Mouse (Mus musculus): ENCODE results near the gene Pbx1. TPM values are rescaled to one million over a fixed set of nuclear protein-coding genes. Genes with fewer than 3 reads are reported as not detected.

Pbx1 gene
- polyA plus RNA-seq, 2 experiments, result 26.5 to 48.2 TPM

GRCm38 (mm10) chr1:168236101-168236500 is 196.0 kb downstream of the Pbx1 start:
- Histone ChIP-seq H3K27me3 (ENCODE audit: control insufficient read depth, insufficient read depth, low read length) (no peaks in the 10 kb centered on the region), H3K36me3 (ENCODE audit: control insufficient read depth, insufficient read depth, low read length) (no peaks in the 10 kb centered on the region), H3K27ac (replicated peaks; ENCODE audit: low read depth, low read length) (no peak overlapping the region), H3K4me2 (replicated peaks; ENCODE audit: low read depth, low read length, severe bottlenecking) (no peak overlapping the region), H3K4me1 (ENCODE audit: control insufficient read depth, insufficient read depth, low read length) (peaks cover 11% of the 10 kb centered on the region), H3K4me3 (replicated peaks; ENCODE audit: low read length) (no peak overlapping the region), H3K9me3 (ENCODE audit: control insufficient read depth, low read length) (no peaks in the 10 kb centered on the region), H3K9ac (ENCODE audit: low read depth, low read length, severe bottlenecking) (no peak overlapping the region)
- DNase-seq (ENCODE audit: low spot score) (no peak), ATAC-seq (ENCODE audit: low FRiP score, low read depth) (no peak)
- TF ChIP-seq POLR2A (IDR thresholded peaks at IDR 0.05; ENCODE audit: borderline replicate concordance, extremely low read depth, insufficient read depth, insufficient read length), result no peak
- WGBS, result 89% methylated on average over 5 of the region's 5 CpGs

- no peak overlapping the region for H3K4me3 ChIP-seq (replicated peaks; ENCODE audit: low read length)
- H3K9ac ChIP-seq (ENCODE audit: low read depth, low read length, severe bottlenecking), result no peak overlapping the region
- no peaks in the 10 kb centered on the region for H3K9me3 ChIP-seq (ENCODE audit: control insufficient read depth, low read length)
- H3K4me2 ChIP-seq (replicated peaks; ENCODE audit: low read depth, low read length, severe bottlenecking), result no peak overlapping the region
- no peak overlapping the region for H3K27ac ChIP-seq (replicated peaks; ENCODE audit: low read depth, low read length)
- no peaks in the 10 kb centered on the region for H3K36me3 ChIP-seq (ENCODE audit: control insufficient read depth, insufficient read depth, low read length)
- DNase-seq (ENCODE audit: low spot score) (no peak), ATAC-seq (ENCODE audit: low FRiP score, low read depth) (no peak)
- 88% methylated on average over 11 of the region's 11 CpGs for WGBS
- H3K27me3 ChIP-seq (ENCODE audit: control insufficient read depth, insufficient read depth, low read length), result no peaks in the 10 kb centered on the region
- TF ChIP-seq POLR2A (IDR thresholded peaks at IDR 0.05; ENCODE audit: borderline replicate concordance, extremely low read depth, insufficient read depth, insufficient read length), result no peak
- peaks cover 22% of the 10 kb centered on the region for H3K4me1 ChIP-seq (ENCODE audit: control insufficient read depth, insufficient read depth, low read length)
These were observed 197.7 kb downstream of the Pbx1 start for GRCm38 (mm10) chr1:168234355-168234754.

DNA sequence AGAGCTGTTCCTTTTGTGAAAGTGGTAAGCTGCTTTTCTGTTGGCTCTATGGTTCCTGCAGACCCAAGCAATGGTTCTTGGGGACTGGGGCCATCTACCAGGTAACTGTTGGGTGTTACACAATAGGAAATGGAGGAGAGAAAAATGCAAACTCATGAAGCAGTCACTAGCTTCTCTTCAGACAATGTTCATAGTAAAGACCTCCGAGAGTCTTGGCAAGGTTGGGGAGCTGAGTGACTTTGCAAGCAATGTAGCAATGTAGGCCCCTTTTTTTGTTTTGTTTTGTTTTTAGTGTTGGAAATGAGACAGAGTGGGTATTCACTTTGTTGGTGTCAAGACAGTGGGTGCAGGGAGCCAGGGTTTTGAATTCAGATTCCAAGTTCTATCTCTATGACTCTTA is 198.9 kb downstream of the Pbx1 start:
- 83% methylated on average over 1 of the region's 1 CpGs for WGBS

GRCm38 (mm10) chr1:168231548-168232429 is 200.3 kb downstream of the Pbx1 start:
- no peak overlapping the region for H3K4me2 ChIP-seq (replicated peaks; ENCODE audit: low read depth, low read length, severe bottlenecking)
- TF ChIP-seq POLR2A (IDR thresholded peaks at IDR 0.05; ENCODE audit: borderline replicate concordance, extremely low read depth, insufficient read depth, insufficient read length), result no peak
- H3K4me3 ChIP-seq (replicated peaks; ENCODE audit: low read length), result no peak overlapping the region
- no peak for ATAC-seq (ENCODE audit: low FRiP score, low read depth)
- no peaks in the 10 kb centered on the region for H3K36me3 ChIP-seq (ENCODE audit: control insufficient read depth, insufficient read depth, low read length)
- 89% methylated on average over 11 of the region's 11 CpGs for WGBS
- no peak for DNase-seq (ENCODE audit: low spot score)
- H3K4me1 ChIP-seq (ENCODE audit: control insufficient read depth, insufficient read depth, low read length), result peaks cover 30% of the 10 kb centered on the region
- H3K9ac ChIP-seq (ENCODE audit: low read depth, low read length, severe bottlenecking), result no peak overlapping the region
- H3K9me3 ChIP-seq (ENCODE audit: control insufficient read depth, low read length), result no peaks in the 10 kb centered on the region
- H3K27me3 ChIP-seq (ENCODE audit: control insufficient read depth, insufficient read depth, low read length), result no peaks in the 10 kb centered on the region
- H3K27ac ChIP-seq (replicated peaks; ENCODE audit: low read depth, low read length), result no peak overlapping the region

More for the DNA sequence above, 198.9 kb downstream of the Pbx1 start:
- H3K27me3 ChIP-seq (ENCODE audit: control insufficient read depth, insufficient read depth, low read length), result no peaks in the 10 kb centered on the region
- ATAC-seq (ENCODE audit: low FRiP score, low read depth) (no peak), DNase-seq (ENCODE audit: low spot score) (no peak)
- no peak overlapping the region for H3K27ac ChIP-seq (replicated peaks; ENCODE audit: low read depth, low read length)
- H3K9ac ChIP-seq (ENCODE audit: low read depth, low read length, severe bottlenecking), result no peak overlapping the region
- no peak overlapping the region for H3K4me2 ChIP-seq (replicated peaks; ENCODE audit: low read depth, low read length, severe bottlenecking)
- H3K4me1 ChIP-seq (ENCODE audit: control insufficient read depth, insufficient read depth, low read length), result peaks cover 30% of the 10 kb centered on the region
- H3K4me3 ChIP-seq (replicated peaks; ENCODE audit: low read length), result no peak overlapping the region
- no peaks in the 10 kb centered on the region for H3K9me3 ChIP-seq (ENCODE audit: control insufficient read depth, low read length)
- no peak for TF ChIP-seq POLR2A (IDR thresholded peaks at IDR 0.05; ENCODE audit: borderline replicate concordance, extremely low read depth, insufficient read depth, insufficient read length)
- H3K36me3 ChIP-seq (ENCODE audit: control insufficient read depth, insufficient read depth, low read length), result no peaks in the 10 kb centered on the region

- WGBS, result 27% methylated on average over 1 of the region's 1 CpGs
- DNase-seq (ENCODE audit: low spot score) (no peak), ATAC-seq (ENCODE audit: low FRiP score, low read depth) (no peak)
- H3K27me3 ChIP-seq (ENCODE audit: control insufficient read depth, insufficient read depth, low read length), result no peaks in the 10 kb centered on the region
- no peak overlapping the region for H3K4me2 ChIP-seq (replicated peaks; ENCODE audit: low read depth, low read length, severe bottlenecking)
- no peaks in the 10 kb centered on the region for H3K36me3 ChIP-seq (ENCODE audit: control insufficient read depth, insufficient read depth, low read length)
- H3K9ac ChIP-seq (ENCODE audit: low read depth, low read length, severe bottlenecking), result no peak overlapping the region
- H3K9me3 ChIP-seq (ENCODE audit: control insufficient read depth, low read length), result no peaks in the 10 kb centered on the region
- no peak overlapping the region for H3K27ac ChIP-seq (replicated peaks; ENCODE audit: low read depth, low read length)
- H3K4me3 ChIP-seq (replicated peaks; ENCODE audit: low read length), result no peak overlapping the region
- TF ChIP-seq POLR2A (IDR thresholded peaks at IDR 0.05; ENCODE audit: borderline replicate concordance, extremely low read depth, insufficient read depth, insufficient read length), result no peak
- peaks cover 30% of the 10 kb centered on the region for H3K4me1 ChIP-seq (ENCODE audit: control insufficient read depth, insufficient read depth, low read length)
These were observed 201.2 kb downstream of the Pbx1 start for GRCm38 (mm10) chr1:168230858-168231257.
